Mouse (Mus musculus) ES-Bruce4 (cell line): ENCODE measurements around the gene Mogat2.

ENCODE experiments used
- CTCF ChIP-seq: IDR thresholded peaks from one replicate; pipeline ENCODE4 v1.8.1; 2011; ENCODE audit warnings: low read depth, low read length
- POLR2A ChIP-seq: IDR thresholded peaks from one replicate; pipeline ENCODE4 v1.8.1; 2011; ENCODE audit warnings: low read length; ENCODE audit not compliant: insufficient read depth

GRCm38 (mm10) chr7:99227267-99227666 is 11.2 kb downstream of the Mogat2 start:
- TF ChIP-seq POLR2A (no peak), CTCF (no peak)
